Mouse (Mus musculus) heart, embryonic 12.5 days (tissue): ENCODE data around the gene Clp1. TPM values are rescaled to one million over a fixed set of nuclear protein-coding genes. Genes with fewer than 3 reads are reported as not detected.
A peak's percentile ranks its signal among the peaks of the same experiment; 100 is the strongest.

Source experiments
- ATAC-seq: fragments of 200-750 bp; cut with Nextera tagmentation; 2 replicates; pipeline ENCODE4 v1.8.0; 2017; ENCODE audit warnings: moderate TSS enrichment, moderate library complexity; ENCODE audit not compliant: insufficient number of reproducible peaks, low FRiP score
- H3K27ac ChIP-seq: fragments of 300-500 bp; sonication (generic); 2 replicates; pipeline ENCODE4 v1.5.1; 2016; ENCODE audit warnings: mild to moderate bottlenecking, moderate library complexity; ENCODE audit not compliant: poor library complexity, severe bottlenecking
- H3K27me3 ChIP-seq: fragments of 300-500 bp; sonication (generic); replicated peaks from 2 replicates; pipeline ENCODE4 v1.6.1; 2016; ENCODE audit warnings: mild to moderate bottlenecking, moderate library complexity
- H3K36me3 ChIP-seq: fragments of 300-500 bp; sonication (generic); 2 replicates; pipeline ENCODE4 v1.6.1; 2016; ENCODE audit warnings: mild to moderate bottlenecking, moderate library complexity
- H3K4me1 ChIP-seq: fragments of 300-500 bp; sonication (generic); replicated peaks from 2 replicates; pipeline ENCODE4 v1.6.1; 2016; ENCODE audit warnings: mild to moderate bottlenecking
- H3K4me2 ChIP-seq: fragments of 300-500 bp; sonication (generic); 2 replicates; pipeline ENCODE4 v1.6.1; 2016; ENCODE audit warnings: mild to moderate bottlenecking, moderate library complexity
- H3K4me3 ChIP-seq: fragments of 300-500 bp; sonication (generic); 2 replicates; pipeline ENCODE4 v1.5.1; 2016; ENCODE audit warnings: mild to moderate bottlenecking
- H3K9ac ChIP-seq: fragments of 300-500 bp; sonication (generic); 2 replicates; pipeline ENCODE4 v1.6.1; 2016; ENCODE audit warnings: mild to moderate bottlenecking, moderate library complexity
- H3K9me3 ChIP-seq: fragments of 300-500 bp; sonication (generic); replicated peaks from 2 replicates; pipeline ENCODE4 v1.6.1; 2016; ENCODE audit warnings: mild to moderate bottlenecking, moderate library complexity
- WGBS: fragments of 180-500 bp; shearing (Covaris S2); methylation state at CpG from one replicate; pipeline ENCODE4 v1.1.7; 2016; 5-methylcytosine and 5-hydroxymethylcytosine counted together
- polyA plus RNA-seq: library from polyadenylated mRNA; unstranded; fragments of >200 nt; fragmentation: Nextera tagmentation; extraction: Ambion mirVana; gene quantifications from 2 replicates; pipeline ENCODE4 v1.2.1, GENCODE M21; 2016

Gene Clp1
- polyA plus RNA-seq, result 22.7 and 23.6 TPM in 2 replicates

GRCm38 (mm10) chr2:84727172-84727858 is at the start of gene Clp1:
Gene Clp1 (minus strand): TSS chr2:84727350.
- peak; percentile 98 for ATAC-seq
- Histone ChIP-seq H3K36me3 (peaks cover 23% of the 10 kb centered on the region), H3K27ac (peak within 1 kb of the TSS; percentile 88), H3K4me3 (peak within 1 kb of the TSS; percentile 67), H3K9me3 (no peaks in the 10 kb centered on the region), H3K4me1 (peaks cover 17% of the 10 kb centered on the region), H3K27me3 (no peaks in the 10 kb centered on the region), H3K9ac (peak within 1 kb of the TSS; percentile 82), H3K4me2 (peak within 1 kb of the TSS; percentile 81)
- under 1% methylated on average over 39 of the region's 39 CpGs for WGBS

GRCm38 (mm10) chr2:84775665-84776064 is 48.5 kb upstream of the Clp1 start:
- Histone ChIP-seq H3K36me3 (no peaks in the 10 kb centered on the region; the same call in 1 of the 2 replicates), H3K9me3 (no peaks in the 10 kb centered on the region), H3K4me2 (no peak overlapping the region), H3K4me3 (no peak overlapping the region), H3K27me3 (peaks cover 5% of the 10 kb centered on the region), H3K27ac (no peak overlapping the region), H3K9ac (no peak overlapping the region), H3K4me1 (peaks cover 13% of the 10 kb centered on the region)
- no peak for ATAC-seq
- 86% methylated on average over 6 of the region's 6 CpGs for WGBS

- Histone ChIP-seq H3K4me1 (peaks cover 13% of the 10 kb centered on the region), H3K9ac (peak within 1 kb of the TSS; percentile 61), H3K9me3 (no peaks in the 10 kb centered on the region), H3K4me3 (peak within 1 kb of the TSS; percentile 36), H3K36me3 (no peaks in the 10 kb centered on the region; the same call in 1 of the 2 replicates), H3K27ac (peak within 1 kb of the TSS; percentile 41; the same call in 1 of the 2 replicates), H3K27me3 (peaks cover 5% of the 10 kb centered on the region), H3K4me2 (peak within 1 kb of the TSS; percentile 65)
- 65% methylated on average over 9 of the region's 9 CpGs for WGBS
- ATAC-seq, result no peak
Measured at GRCm38 (mm10) chr2:84775241-84775640, 48.1 kb upstream of the Clp1 start, which contains the start of gene Serping1. Gene Serping1 (minus strand): TSS chr2:84775444.

GRCm38 (mm10) chr2:84774751-84775150 is 47.6 kb upstream of the Clp1 start:
- H3K4me2 ChIP-seq, result peak overlapping the region; percentile 65
- H3K36me3 ChIP-seq, result peaks cover 4% of the 10 kb centered on the region; the same call in 1 of the 2 replicates
- H3K9me3 ChIP-seq, result no peaks in the 10 kb centered on the region
- peak overlapping the region; percentile 61 for H3K9ac ChIP-seq
- WGBS, result 1% methylated on average over 14 of the region's 15 CpGs
- peaks cover 9% of the 10 kb centered on the region for H3K27me3 ChIP-seq
- peaks cover 13% of the 10 kb centered on the region for H3K4me1 ChIP-seq
- ATAC-seq, result peak; percentile 89
- H3K27ac ChIP-seq, result peak overlapping the region; percentile 41; the same call in 1 of the 2 replicates
- H3K4me3 ChIP-seq, result peak overlapping the region; percentile 36

- Histone ChIP-seq H3K9me3 (no peaks in the 10 kb centered on the region), H3K4me1 (peaks cover 13% of the 10 kb centered on the region), H3K4me3 (no peak overlapping the region), H3K27me3 (peaks cover 9% of the 10 kb centered on the region), H3K9ac (no peak overlapping the region), H3K4me2 (no peak overlapping the region), H3K36me3 (peaks cover 6% of the 10 kb centered on the region; the same call in 1 of the 2 replicates), H3K27ac (no peak overlapping the region)
- no peak for ATAC-seq
- 80% methylated on average over 5 of the region's 5 CpGs for WGBS
Measured at GRCm38 (mm10) chr2:84773195-84773594, 46.0 kb upstream of the Clp1 start.

GRCm38 (mm10) chr2:84772454-84772853 is 45.3 kb upstream of the Clp1 start:
- H3K36me3 ChIP-seq, result peaks cover 6% of the 10 kb centered on the region; the same call in 1 of the 2 replicates
- no peak overlapping the region for H3K27ac ChIP-seq
- 81% methylated on average over 4 of the region's 4 CpGs for WGBS
- no peak overlapping the region for H3K4me2 ChIP-seq
- H3K4me3 ChIP-seq, result no peak overlapping the region
- H3K9ac ChIP-seq, result no peak overlapping the region
- H3K27me3 ChIP-seq, result peaks cover 9% of the 10 kb centered on the region
- H3K4me1 ChIP-seq, result peaks cover 13% of the 10 kb centered on the region
- ATAC-seq, result no peak
- H3K9me3 ChIP-seq, result no peaks in the 10 kb centered on the region

- no peak overlapping the region for H3K4me2 ChIP-seq
- peaks cover 7% of the 10 kb centered on the region; the same call in 1 of the 2 replicates for H3K36me3 ChIP-seq
- peaks cover 13% of the 10 kb centered on the region for H3K4me1 ChIP-seq
- no peaks in the 10 kb centered on the region for H3K9me3 ChIP-seq
- no peak overlapping the region for H3K27ac ChIP-seq
- ATAC-seq, result no peak
- H3K4me3 ChIP-seq, result no peak overlapping the region
- H3K9ac ChIP-seq, result no peak overlapping the region
- 69% methylated on average over 6 of the region's 6 CpGs for WGBS
- H3K27me3 ChIP-seq, result peaks cover 9% of the 10 kb centered on the region
Measured at GRCm38 (mm10) chr2:84770501-84770900, 43.4 kb upstream of the Clp1 start.

- Histone ChIP-seq H3K36me3 (0 out of 2 replicates have a peak, but pooled peaks cover 3% of the 10 kb centered on the region), H3K27me3 (no peaks in the 10 kb centered on the region), H3K9me3 (peaks cover 4% of the 10 kb centered on the region; the same call in 1 of the 2 replicates), H3K4me1 (no peaks in the 10 kb centered on the region), H3K9ac (no peak overlapping the region), H3K27ac (no peak overlapping the region), H3K4me3 (no peak overlapping the region), H3K4me2 (no peak overlapping the region)
- 61% methylated on average over 1 of the region's 1 CpGs for WGBS
- no peak for ATAC-seq
Measured at GRCm38 (mm10) chr2:84762818-84763217, 35.7 kb upstream of the Clp1 start.

- 0 out of 2 replicates have a peak, but pooled peaks cover 3% of the 10 kb centered on the region for H3K36me3 ChIP-seq
- no peaks in the 10 kb centered on the region for H3K4me1 ChIP-seq
- H3K9me3 ChIP-seq, result peaks cover 4% of the 10 kb centered on the region; the same call in 1 of the 2 replicates
- no peak for ATAC-seq
- no peak overlapping the region for H3K27ac ChIP-seq
- 54% methylated on average over 4 of the region's 4 CpGs for WGBS
- no peaks in the 10 kb centered on the region for H3K27me3 ChIP-seq
- no peak overlapping the region for H3K9ac ChIP-seq
- H3K4me2 ChIP-seq, result no peak overlapping the region
- H3K4me3 ChIP-seq, result no peak overlapping the region
Measured at GRCm38 (mm10) chr2:84762295-84762694, 35.1 kb upstream of the Clp1 start.

- 0 out of 2 replicates have a peak, but pooled peaks cover 3% of the 10 kb centered on the region for H3K36me3 ChIP-seq
- no peak overlapping the region for H3K4me2 ChIP-seq
- 85% methylated on average over 1 of the region's 1 CpGs for WGBS
- ATAC-seq, result no peak
- H3K9ac ChIP-seq, result no peak overlapping the region
- no peak overlapping the region for H3K4me3 ChIP-seq
- H3K4me1 ChIP-seq, result no peaks in the 10 kb centered on the region
- no peak overlapping the region for H3K27ac ChIP-seq
- H3K9me3 ChIP-seq, result peaks cover 4% of the 10 kb centered on the region; the same call in 1 of the 2 replicates
- H3K27me3 ChIP-seq, result no peaks in the 10 kb centered on the region
Measured at GRCm38 (mm10) chr2:84761840-84762239, 34.7 kb upstream of the Clp1 start.

- no peak overlapping the region for H3K4me3 ChIP-seq
- H3K27ac ChIP-seq, result no peak overlapping the region
- H3K36me3 ChIP-seq, result 0 out of 2 replicates have a peak, but pooled peaks cover 3% of the 10 kb centered on the region
- peaks cover 4% of the 10 kb centered on the region; the same call in 1 of the 2 replicates for H3K9me3 ChIP-seq
- H3K27me3 ChIP-seq, result no peaks in the 10 kb centered on the region
- H3K4me2 ChIP-seq, result no peak overlapping the region
- no peak overlapping the region for H3K9ac ChIP-seq
- 67% methylated on average over 3 of the region's 3 CpGs for WGBS
- ATAC-seq, result no peak
- H3K4me1 ChIP-seq, result no peaks in the 10 kb centered on the region
Measured at GRCm38 (mm10) chr2:84761309-84761708, 34.2 kb upstream of the Clp1 start.
